Mouse (Mus musculus) cerebellum, adult 11-12 months (tissue): ENCODE data around the gene Slc6a9.
A peak's percentile ranks its signal among the peaks of the same experiment; 100 is the strongest.

Experiments
- DNase-seq: peaks from one replicate; pipeline ENCODE4 v3.0.0; 2022

The Slc6a9 gene

GRCm38 (mm10) chr4:117914031-117914430 is 79.7 kb downstream of the Slc6a9 start:
- DNase-seq: peak; percentile 82

- peak; percentile 93 for DNase-seq
Observed at GRCm38 (mm10) chr4:117914591-117915442, 80.5 kb downstream of the Slc6a9 start, which contains the start of gene Ipo13. Gene Ipo13 (minus strand): TSS chr4:117914999.

- DNase-seq: no peak
Observed at GRCm38 (mm10) chr4:117915489-117916105, 81.3 kb downstream of the Slc6a9 start.

GRCm38 (mm10) chr4:117916386-117916785 is 82.1 kb downstream of the Slc6a9 start:
- DNase-seq: no peak

GRCm38 (mm10) chr4:117917402-117917801 is 83.1 kb downstream of the Slc6a9 start:
- DNase-seq: no peak

- no peak for DNase-seq
Observed at GRCm38 (mm10) chr4:117917847-117918246, 83.5 kb downstream of the Slc6a9 start.

GRCm38 (mm10) chr4:117918261-117918660 is 84.0 kb downstream of the Slc6a9 start:
- no peak for DNase-seq

- no peak for DNase-seq
Observed at GRCm38 (mm10) chr4:117918762-117919161, 84.5 kb downstream of the Slc6a9 start.

- DNase-seq: no peak
Observed at GRCm38 (mm10) chr4:117921358-117921757, 87.1 kb downstream of the Slc6a9 start.

GRCm38 (mm10) chr4:117923450-117923849 is 89.1 kb downstream of the Slc6a9 start:
- no peak for DNase-seq
